Mouse (Mus musculus) CH12.LX (cell line): ENCODE measurements around the gene Hdac4. TPM values are rescaled to one million over a fixed set of nuclear protein-coding genes. Genes with fewer than 3 reads are reported as not detected.
A peak's percentile ranks its signal among the peaks of the same experiment; 100 is the strongest.

Experiments
- DNase-seq: peaks from one replicate; pipeline ENCODE4 v3.0.0-alpha.2; 2013; ENCODE audit errors: extremely low read depth
- H3K27ac ChIP-seq: 2 replicates; pipeline ENCODE4 v1.5.1; 2012; ENCODE audit warnings: low read depth, mild to moderate bottlenecking, control low read depth, moderate library complexity; ENCODE audit not compliant: insufficient read depth
- H3K27me3 ChIP-seq: replicated peaks from 2 replicates; pipeline ENCODE3; 2012; ENCODE audit warnings: inconsistent platforms
- H3K36me3 ChIP-seq, 2 experiments: replicated peaks in 1 of 2; 2 replicates each; pipeline versions ENCODE3 to v1.6.1; 2012; ENCODE audit warnings: inconsistent platforms in 1 of 2, low read length in 1 of 2, mild to moderate bottlenecking in 1 of 2, mixed read lengths in 1 of 2, moderate library complexity in 1 of 2; ENCODE audit not compliant: control insufficient read depth in 1 of 2, insufficient read depth in 1 of 2
- H3K4me1 ChIP-seq, 2 experiments: 2 replicates each; pipeline ENCODE4 v1.6.1; 2012; ENCODE audit warnings: inconsistent platforms in 1 of 2, moderate library complexity in 1 of 2; ENCODE audit not compliant: insufficient read depth in 2 of 2, control insufficient read depth in 1 of 2
- H3K4me2 ChIP-seq: 2 replicates; pipeline ENCODE4 v1.6.1; 2012; ENCODE audit warnings: low read depth, mild to moderate bottlenecking, control low read depth; ENCODE audit not compliant: poor library complexity, insufficient read depth, severe bottlenecking
- H3K4me3 ChIP-seq, 3 experiments: fragments of 150-350 bp in 1 of 3; sonication (generic) in 1 of 3; replicated peaks in 1 of 3; 2 replicates each; pipeline versions ENCODE3 to v1.5.1; 2011 to 2012; ENCODE audit warnings: low read depth in 2 of 3, low read length in 2 of 3, mild to moderate bottlenecking in 2 of 3, moderate library complexity in 2 of 3, control low read depth in 1 of 3, improper control_type of control experiment in 1 of 3, inconsistent platforms in 1 of 3, mixed read lengths in 1 of 3; ENCODE audit not compliant: poor library complexity in 1 of 3
- H3K79me2 ChIP-seq: replicated peaks from 2 replicates; pipeline ENCODE4 v1.6.1; 2012; ENCODE audit warnings: mild to moderate bottlenecking, moderate library complexity; ENCODE audit not compliant: control insufficient read depth, poor library complexity, insufficient read depth, severe bottlenecking; ENCODE audit errors: extremely low read depth
- H3K9ac ChIP-seq: 2 replicates; pipeline ENCODE4 v1.6.1; 2012; ENCODE audit warnings: low read depth, mild to moderate bottlenecking, control low read depth, moderate library complexity; ENCODE audit not compliant: insufficient read depth
- H3K9me3 ChIP-seq: replicated peaks from 2 replicates; pipeline ENCODE3; 2012; ENCODE audit warnings: low read length, inconsistent platforms, mixed read lengths
- EP300 ChIP-seq: IDR thresholded peaks from 2 replicates; pipeline ENCODE4 v1.6.1; 2011; ENCODE audit warnings: low read length, improper control_type of control experiment
- ETS1 ChIP-seq: conservative IDR thresholded peaks from 2 replicates; pipeline ENCODE4 v1.6.1; 2012; ENCODE audit warnings: low read depth, mild to moderate bottlenecking, inconsistent platforms, low read length, improper control_type of control experiment, moderate library complexity
- JUN ChIP-seq: IDR thresholded peaks from 2 replicates; pipeline ENCODE4 v1.6.1; 2011; ENCODE audit warnings: low read depth, mild to moderate bottlenecking, low read length, improper control_type of control experiment, moderate library complexity; ENCODE audit not compliant: insufficient read depth
- JUND ChIP-seq: conservative IDR thresholded peaks from 2 replicates; pipeline ENCODE4 v1.6.1; 2011; ENCODE audit warnings: low read depth, low read length, improper control_type of control experiment
- MAFK ChIP-seq: IDR thresholded peaks from 2 replicates; pipeline ENCODE4 v1.6.1; 2011; ENCODE audit warnings: low read length, improper control_type of control experiment; ENCODE audit not compliant: insufficient replicate concordance
- MAX ChIP-seq: IDR thresholded peaks from 2 replicates; pipeline ENCODE4 v1.6.1; 2011; ENCODE audit warnings: low read length, improper control_type of control experiment
- MEF2A ChIP-seq: IDR thresholded peaks from 2 replicates; pipeline ENCODE4 v1.6.1; 2014; ENCODE audit warnings: low read depth, mild to moderate bottlenecking, inconsistent platforms, low read length, improper control_type of control experiment, borderline replicate concordance
- MXI1 ChIP-seq: IDR thresholded peaks from 2 replicates; pipeline ENCODE4 v1.6.1; 2011; ENCODE audit warnings: mild to moderate bottlenecking, low read depth, low read length, improper control_type of control experiment
- NRF1 ChIP-seq: IDR thresholded peaks from 2 replicates; pipeline ENCODE4 v1.6.1; 2014; ENCODE audit warnings: low read depth, mild to moderate bottlenecking, inconsistent platforms, low read length, improper control_type of control experiment, moderate library complexity
- PAX5 ChIP-seq: IDR thresholded peaks from 2 replicates; pipeline ENCODE4 v1.6.1; 2012; ENCODE audit warnings: low read length, inconsistent platforms, mixed read lengths
- POLR2AphosphoS2 ChIP-seq: IDR thresholded peaks from 2 replicates; pipeline ENCODE4 v1.6.1; 2011; ENCODE audit warnings: low read depth, low read length, improper control_type of control experiment
- RCOR1 ChIP-seq: conservative IDR thresholded peaks from 2 replicates; pipeline ENCODE4 v1.6.1; 2012; ENCODE audit warnings: low read depth, mild to moderate bottlenecking, inconsistent platforms, low read length, improper control_type of control experiment
- SIN3A ChIP-seq: IDR thresholded peaks from 2 replicates; pipeline ENCODE4 v1.6.1; 2012; ENCODE audit warnings: low read length, improper control_type of control experiment, inconsistent platforms
- SMC3 ChIP-seq: IDR thresholded peaks from 2 replicates; pipeline ENCODE4 v1.6.1; 2011; ENCODE audit warnings: low read depth, low read length, improper control_type of control experiment
- TBP ChIP-seq: conservative IDR thresholded peaks from 2 replicates; pipeline ENCODE4 v1.6.1; 2011; ENCODE audit warnings: low read depth, low read length, improper control_type of control experiment
- UBTF ChIP-seq: IDR thresholded peaks from 2 replicates; pipeline ENCODE4 v1.6.1; 2012; ENCODE audit warnings: low read depth, mild to moderate bottlenecking, inconsistent platforms, low read length, improper control_type of control experiment, moderate library complexity
- USF2 ChIP-seq: conservative IDR thresholded peaks from 2 replicates; pipeline ENCODE4 v1.6.1; 2011; ENCODE audit warnings: low read depth, low read length, improper control_type of control experiment
- ZC3H11A ChIP-seq: IDR thresholded peaks from 2 replicates; pipeline ENCODE4 v1.6.1; 2012; ENCODE audit warnings: low read depth, mild to moderate bottlenecking, inconsistent platforms, low read length, improper control_type of control experiment
- dilution Hi-C: fragments of 300-500 bp; cut with MboI; formaldehyde crosslinking; loops from 2 replicates; pipeline ENCODE4 v1.14.3; 2020; ENCODE audit warnings: low sequenced_read_pairs; ENCODE audit not compliant: extremely low pct_unique_long_range_greater_than_20kb, extremely low pct_ligation_motif_present
- in situ Hi-C: fragments of 300-500 bp; cut with MboI; formaldehyde crosslinking; loops from 3 replicates; pipeline ENCODE4 v1.14.3; 2019; ENCODE audit warnings: low sequenced_read_pairs, low pct_ligation_motif_present, low pct_unique_long_range_greater_than_20kb, mixed read lengths
- polyA plus RNA-seq: library from polyadenylated mRNA; unstranded; fragments of >175 nt; gene quantifications from 2 replicates; pipeline ENCODE4 v1.2.1, GENCODE M21; 2012; ENCODE audit warnings: low read depth; ENCODE audit not compliant: insufficient read length
- total RNA-seq, 2 experiments: library from RNA; depleted of rRNA; stranded (reverse); fragments of 300-350 nt in 1 of 2; fragments of >200 nt in 1 of 2; gene quantifications; 2 replicates each; pipeline ENCODE4 v1.2.3; 2012 to 2014

Hdac4 gene
- total and polyA plus RNA-seq, 3 experiments, result 2.4 to 6.3 (median 4.3) TPM

GRCm38 (mm10) chr1:92190463-92190862 is 5.0 kb downstream of the Hdac4 start:
- H3K27ac ChIP-seq, result no peak overlapping the region
- dilution Hi-C loops, result no loop called here
- no peaks in the 10 kb centered on the region for H3K79me2 ChIP-seq
- peaks cover 13% of the 10 kb centered on the region for H3K27me3 ChIP-seq
- peaks cover 0 to 4% of the 10 kb centered on the region in 2 experiments; a peak in 2 of 4 replicates for H3K4me1 ChIP-seq
- H3K4me2 ChIP-seq, result no peak overlapping the region; the same call in 1 of the 2 replicates
- H3K4me3 ChIP-seq, result no peak overlapping the region
- in situ Hi-C loops, result no loop called here
- peak; percentile 12 for DNase-seq
- H3K36me3 ChIP-seq, result no peaks in the 10 kb centered on the region
- H3K9ac ChIP-seq, result no peak overlapping the region
- H3K9me3 ChIP-seq, result peaks cover 8% of the 10 kb centered on the region
- TF ChIP-seq JUN (no peak), RCOR1 (no peak), POLR2AphosphoS2 (no peak), MXI1 (no peak), UBTF (no peak), EP300 (no peak), PAX5 (no peak), SMC3 (no peak), NRF1 (no peak), ZC3H11A (no peak), ETS1 (no peak), SIN3A (no peak), JUND (no peak), MAFK (no peak), TBP (no peak), MEF2A (no peak), USF2 (no peak)

- H3K27ac ChIP-seq, result no peak overlapping the region
- in situ Hi-C loops, result no loop called here
- H3K9me3 ChIP-seq, result peaks cover 7% of the 10 kb centered on the region
- peaks cover 19% of the 10 kb centered on the region for H3K27me3 ChIP-seq
- H3K79me2 ChIP-seq, result no peaks in the 10 kb centered on the region
- H3K4me1 ChIP-seq, result peaks cover 7 to 10% of the 10 kb centered on the region in 2 experiments
- no peak overlapping the region for H3K4me3 ChIP-seq
- no peak overlapping the region for H3K9ac ChIP-seq
- H3K36me3 ChIP-seq, result no peaks in the 10 kb centered on the region
- TF ChIP-seq RCOR1, result no peak
- TF ChIP-seq POLR2AphosphoS2, result no peak
- no peak for TF ChIP-seq MAX
- TF ChIP-seq JUND, result no peak
- TF ChIP-seq JUN, result no peak
- TF ChIP-seq, all 38 proteins: peak for 0
- DNase-seq, result no peak
- dilution Hi-C loops, result no loop called here
- H3K4me2 ChIP-seq, result no peak overlapping the region
Measured at GRCm38 (mm10) chr1:92187137-92187536, 8.4 kb downstream of the Hdac4 start.
